Mouse (Mus musculus): ENCODE results near the gene 9230102O04Rik. TPM values are rescaled to one million over a fixed set of nuclear protein-coding genes. Genes with fewer than 3 reads are reported as not detected.

9230102O04Rik gene
- polyA plus RNA-seq, 1 experiment from 2014 or later: not detected

DNA sequence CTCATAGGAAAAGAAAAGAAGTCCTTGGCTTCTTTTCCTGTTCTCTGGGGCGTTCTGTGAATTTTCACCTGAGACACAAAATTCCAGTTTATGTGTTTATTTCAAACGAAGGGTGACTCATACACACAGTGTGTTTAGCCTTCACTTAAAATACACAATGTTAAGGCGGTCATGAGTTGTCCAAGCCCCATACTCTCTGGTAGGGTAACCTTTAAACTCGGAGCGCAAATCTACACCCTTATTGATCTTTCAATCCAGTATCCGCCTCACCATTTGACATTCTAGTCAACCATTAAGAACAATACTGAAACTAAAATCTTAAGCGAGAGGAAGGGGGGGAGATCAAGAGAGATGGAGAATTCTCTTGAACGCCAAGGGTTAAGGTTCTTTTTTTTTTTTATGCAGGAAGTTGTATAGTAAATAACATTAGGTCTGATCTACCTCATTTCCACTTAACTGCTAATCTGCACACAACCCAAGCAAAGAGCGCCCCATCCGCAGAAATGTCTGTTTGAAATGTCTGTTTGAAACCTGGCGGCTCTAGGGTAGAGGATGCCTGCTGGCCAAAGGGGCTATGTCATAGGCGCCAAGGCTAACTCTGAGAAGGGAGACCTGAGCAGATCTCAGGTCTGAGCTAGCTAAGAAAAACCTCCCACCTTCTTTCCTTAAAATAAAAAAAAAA, 13.5 kb downstream of the 9230102O04Rik start:
- Histone ChIP-seq H3K4me3 (peak overlapping the region; percentile 63), H3K27me3 (replicated peaks; ENCODE audit: low read depth, poor library complexity, severe bottlenecking) (peaks cover 92% of the 10 kb centered on the region), H3K27ac (replicated peaks) (no peak overlapping the region), H3K9me3 (no peaks in the 10 kb centered on the region), H3K36me3 (replicated peaks) (peaks cover 11% of the 10 kb centered on the region), H3K4me1 (peaks cover 77% of the 10 kb centered on the region)
- WGBS: 7% methylated on average over 12 of the region's 12 CpGs
- DNase-seq (ENCODE audit: low spot score): peak; percentile 23

DNA sequence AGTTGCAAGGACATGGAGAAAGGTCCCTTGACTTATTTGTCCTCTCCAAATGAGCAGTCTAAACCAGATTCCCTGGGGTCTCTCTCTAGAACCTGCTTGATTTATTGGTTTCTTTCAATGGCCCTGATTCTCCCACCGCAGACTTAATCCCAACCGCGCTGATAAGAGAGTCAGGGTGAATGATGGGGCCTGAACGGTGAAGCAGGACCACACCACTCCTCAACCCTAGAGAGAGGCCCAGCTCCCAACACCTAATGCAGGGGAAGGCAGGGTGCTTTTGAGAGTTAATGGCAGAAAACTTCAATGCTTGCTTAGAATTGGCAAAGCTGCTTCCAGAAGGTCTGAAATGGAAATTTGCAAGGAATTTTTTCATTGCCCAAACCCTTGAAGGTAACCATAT, 14.1 kb downstream of the 9230102O04Rik start:
- Histone ChIP-seq H3K27me3 (replicated peaks; ENCODE audit: low read depth, poor library complexity, severe bottlenecking) (peaks cover 92% of the 10 kb centered on the region), H3K27ac (replicated peaks) (0 out of 2 replicates have a peak overlapping the region, but pooled peaks have one; percentile 37), H3K9me3 (no peaks in the 10 kb centered on the region), H3K4me3 (peak overlapping the region; percentile 63), H3K4me1 (peaks cover 73% of the 10 kb centered on the region), H3K36me3 (replicated peaks) (peaks cover 11% of the 10 kb centered on the region)
- DNase-seq (ENCODE audit: low spot score): no peak
- 2% methylated on average over 4 of the region's 4 CpGs for WGBS

DNA sequence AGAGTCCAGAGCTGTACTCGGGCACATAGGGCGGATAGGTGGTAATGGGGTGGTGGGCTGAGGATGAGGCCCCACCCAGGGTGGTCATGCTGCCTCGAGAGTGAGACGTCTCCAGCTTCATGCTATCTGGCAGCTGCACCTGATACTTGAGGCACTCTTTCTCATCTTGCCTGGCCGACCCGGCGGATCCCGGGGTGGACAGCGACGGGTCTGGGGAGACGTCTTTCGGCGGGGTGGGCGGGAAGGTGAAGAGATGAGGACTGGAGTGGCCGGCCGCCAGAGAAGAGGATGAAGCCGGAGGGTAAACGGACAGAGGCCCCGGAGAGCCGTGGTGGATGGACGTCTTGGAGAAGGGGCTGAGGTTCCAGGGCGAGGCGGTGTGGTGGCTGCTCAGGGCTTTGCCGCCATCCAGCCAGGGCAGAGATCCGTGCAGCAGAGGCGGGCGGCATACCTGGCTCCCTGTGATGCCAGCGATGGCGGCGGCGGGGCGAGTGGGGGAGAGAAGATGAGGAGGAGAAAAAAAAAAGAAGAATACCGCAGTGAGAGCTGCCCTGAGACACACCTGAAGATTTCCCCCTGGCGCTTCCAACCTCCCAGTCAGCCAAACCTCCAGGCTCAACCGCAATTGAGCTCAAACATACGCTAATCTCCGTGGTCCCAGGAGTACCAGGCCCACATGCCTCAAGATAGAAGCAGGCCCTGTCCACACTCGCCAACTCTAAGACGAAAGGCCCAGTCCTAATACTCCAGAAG, 14.7 kb downstream of the 9230102O04Rik start:
- peak; percentile 48 for DNase-seq (ENCODE audit: low spot score)
- Histone ChIP-seq H3K4me3 (peak overlapping the region; percentile 63), H3K4me1 (peaks cover 67% of the 10 kb centered on the region), H3K27me3 (replicated peaks; ENCODE audit: low read depth, poor library complexity, severe bottlenecking) (peaks cover 92% of the 10 kb centered on the region), H3K9me3 (no peaks in the 10 kb centered on the region), H3K27ac (replicated peaks) (peak overlapping the region; percentile 37), H3K36me3 (replicated peaks) (peaks cover 11% of the 10 kb centered on the region)
- WGBS: 3% methylated on average over 39 of the region's 39 CpGs

DNA sequence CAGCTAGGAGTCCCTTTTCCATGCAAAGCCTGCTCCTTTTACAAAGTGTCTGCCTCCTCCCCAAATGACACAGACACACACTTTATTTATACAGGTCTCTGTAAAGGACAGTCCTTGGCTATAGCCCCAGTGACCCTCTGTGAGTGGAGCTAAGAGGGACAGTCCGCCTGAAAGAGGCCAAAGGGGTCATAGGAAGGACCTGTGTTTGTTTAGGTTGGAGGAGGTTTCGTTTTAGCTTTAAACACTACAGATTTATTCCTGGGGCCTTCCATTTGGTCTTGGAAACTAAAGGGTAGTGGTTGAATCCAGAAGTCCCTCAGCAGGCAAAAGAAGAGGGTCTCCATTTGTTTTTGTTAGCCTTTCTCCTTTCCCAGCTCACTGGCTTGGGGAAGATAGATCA, 15.6 kb downstream of the 9230102O04Rik start:
- H3K4me3 ChIP-seq: peak overlapping the region; percentile 63
- 8% methylated on average over 2 of the region's 2 CpGs for WGBS
- peaks cover 98% of the 10 kb centered on the region for H3K27me3 ChIP-seq (replicated peaks; ENCODE audit: low read depth, poor library complexity, severe bottlenecking)
- peaks cover 13% of the 10 kb centered on the region for H3K36me3 ChIP-seq (replicated peaks)
- DNase-seq (ENCODE audit: low spot score): peak; percentile 25
- no peak overlapping the region for H3K27ac ChIP-seq (replicated peaks)
- H3K4me1 ChIP-seq: peaks cover 64% of the 10 kb centered on the region
- no peaks in the 10 kb centered on the region for H3K9me3 ChIP-seq

DNA sequence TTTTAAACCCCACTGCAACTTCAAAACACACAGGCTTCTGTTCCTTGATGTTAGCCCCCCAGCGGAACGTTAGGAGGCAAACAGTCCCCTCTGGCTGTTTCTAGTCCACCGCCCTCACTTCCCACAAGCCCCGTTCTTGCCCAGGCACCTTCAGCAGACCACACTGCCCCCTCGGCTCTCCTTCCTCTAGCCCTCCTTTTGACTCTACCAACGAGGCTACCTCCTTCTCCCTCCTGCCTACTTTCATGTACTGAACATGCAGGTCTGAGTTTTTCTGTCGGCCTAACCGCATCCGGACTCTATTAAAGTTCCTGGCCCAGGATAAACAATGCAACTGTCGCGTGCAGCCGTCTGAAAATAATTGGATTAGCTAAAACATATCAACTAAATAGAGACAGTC, 16.7 kb downstream of the 9230102O04Rik start:
- peak overlapping the region; percentile 63 for H3K4me3 ChIP-seq
- DNase-seq (ENCODE audit: low spot score): peak; percentile 52
- 1% methylated on average over 12 of the region's 12 CpGs for WGBS
- H3K36me3 ChIP-seq (replicated peaks): peaks cover 19% of the 10 kb centered on the region
- peaks cover 92% of the 10 kb centered on the region for H3K27me3 ChIP-seq (replicated peaks; ENCODE audit: low read depth, poor library complexity, severe bottlenecking)
- H3K4me1 ChIP-seq: peaks cover 56% of the 10 kb centered on the region
- H3K9me3 ChIP-seq: no peaks in the 10 kb centered on the region
- peak overlapping the region; percentile 57; the same call in 1 of the 2 replicates for H3K27ac ChIP-seq (replicated peaks)

DNA sequence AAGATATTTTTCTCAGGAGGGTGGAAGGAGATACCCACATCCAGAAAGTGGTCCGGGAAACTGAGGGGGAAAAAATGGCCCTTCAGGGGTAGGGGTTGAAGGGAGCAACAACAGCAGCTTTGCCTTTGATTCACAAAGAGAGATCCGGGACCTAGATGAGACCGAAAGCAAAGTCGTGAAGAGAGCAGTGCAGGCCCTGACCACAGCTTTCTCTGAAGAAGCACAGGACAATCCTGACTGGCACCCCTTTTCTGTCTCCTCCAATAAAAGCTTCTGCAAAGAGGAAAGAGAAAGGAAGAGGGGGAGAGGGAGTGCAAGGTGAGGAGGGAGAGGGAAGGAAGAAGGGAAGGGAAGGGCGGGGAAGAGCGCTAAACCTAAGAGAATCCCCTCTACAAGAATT, 17.5 kb downstream of the 9230102O04Rik start:
- H3K36me3 ChIP-seq (replicated peaks): peaks cover 20% of the 10 kb centered on the region
- H3K4me1 ChIP-seq: peaks cover 49% of the 10 kb centered on the region
- H3K27me3 ChIP-seq (replicated peaks; ENCODE audit: low read depth, poor library complexity, severe bottlenecking): peaks cover 83% of the 10 kb centered on the region
- 0 out of 2 replicates have a peak overlapping the region, but pooled peaks have one; percentile 26 for H3K27ac ChIP-seq (replicated peaks)
- H3K9me3 ChIP-seq: no peaks in the 10 kb centered on the region
- 18% methylated on average over 6 of the region's 6 CpGs for WGBS
- H3K4me3 ChIP-seq: peak overlapping the region; percentile 63
- DNase-seq (ENCODE audit: low spot score): no peak

DNA sequence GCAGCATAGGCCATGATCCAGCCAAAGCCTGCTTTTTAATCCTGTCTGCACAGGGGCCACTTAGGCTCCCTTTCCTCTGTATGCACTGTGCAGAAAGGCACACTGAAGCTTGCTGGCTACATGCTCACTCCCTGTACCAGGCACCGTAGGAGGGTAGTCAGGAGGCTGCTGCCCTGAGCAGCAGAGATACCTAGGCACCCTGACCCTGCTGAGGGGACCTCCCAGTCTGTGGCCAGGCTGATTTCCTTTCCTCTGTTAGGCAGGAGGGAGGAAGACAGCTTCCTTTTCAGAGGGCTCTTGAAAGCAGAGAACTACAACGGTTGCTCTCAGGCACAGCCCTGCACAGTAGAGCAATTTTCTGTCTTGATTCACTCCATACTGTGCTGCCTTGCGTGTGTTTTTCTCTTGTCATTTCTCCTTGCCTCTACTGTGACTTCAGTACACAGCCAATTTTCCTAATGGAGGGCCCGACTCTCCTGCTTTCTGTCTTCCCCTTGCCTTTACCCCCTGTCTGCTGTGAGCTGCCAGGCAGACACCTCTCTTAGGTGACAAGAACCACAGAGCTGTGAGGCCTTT, 18.1 kb downstream of the 9230102O04Rik start:
- WGBS: 20% methylated on average over 4 of the region's 4 CpGs
- Histone ChIP-seq H3K27ac (replicated peaks) (no peak overlapping the region; the same call in 1 of the 2 replicates), H3K9me3 (no peaks in the 10 kb centered on the region), H3K4me1 (peaks cover 48% of the 10 kb centered on the region), H3K27me3 (replicated peaks; ENCODE audit: low read depth, poor library complexity, severe bottlenecking) (peaks cover 77% of the 10 kb centered on the region), H3K4me3 (no peak overlapping the region; the same call in 1 of the 2 replicates), H3K36me3 (replicated peaks) (peaks cover 25% of the 10 kb centered on the region)
- DNase-seq (ENCODE audit: low spot score): no peak

DNA sequence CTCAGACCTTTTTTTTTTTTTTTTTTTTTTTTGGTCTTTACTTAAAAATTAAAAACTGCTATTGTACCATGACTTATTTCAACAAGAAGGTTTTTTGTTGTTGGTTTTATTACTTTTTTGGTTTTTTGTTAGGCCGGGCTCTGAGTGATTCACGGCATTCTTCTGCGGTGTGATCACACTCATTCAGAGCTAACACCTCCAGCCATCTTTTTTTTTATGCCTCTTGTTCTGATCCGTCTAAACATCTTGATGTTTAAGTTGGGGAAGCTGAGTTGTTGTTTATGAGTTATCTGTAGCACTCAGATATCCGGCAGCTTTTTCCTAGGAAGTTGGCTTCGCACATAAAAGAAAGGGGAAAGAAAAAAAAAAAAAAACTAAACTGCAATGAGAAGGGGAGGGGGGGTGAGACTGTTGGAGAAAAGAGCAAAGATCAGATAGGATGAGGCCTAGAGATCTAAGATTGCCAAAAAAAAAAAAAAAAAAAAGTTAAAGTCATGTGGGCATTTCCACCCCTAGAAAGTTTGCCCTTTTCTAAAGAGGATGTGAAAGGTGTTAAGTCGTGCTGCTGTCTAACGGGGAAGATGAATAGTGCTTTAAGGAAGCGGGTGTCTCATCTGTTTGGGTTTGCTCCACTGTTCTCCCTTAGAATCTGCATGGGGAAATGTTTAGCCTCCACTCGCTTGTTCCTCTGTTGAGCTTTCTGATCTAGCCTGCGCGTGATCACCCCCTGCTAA, 22.1 kb downstream of the 9230102O04Rik start:
- 83% methylated on average over 12 of the region's 12 CpGs for WGBS
- H3K4me3 ChIP-seq: no peak overlapping the region
- H3K9me3 ChIP-seq: no peaks in the 10 kb centered on the region
- peaks cover 38% of the 10 kb centered on the region for H3K27me3 ChIP-seq (replicated peaks; ENCODE audit: low read depth, poor library complexity, severe bottlenecking)
- DNase-seq (ENCODE audit: low spot score): no peak
- no peak overlapping the region for H3K27ac ChIP-seq (replicated peaks)
- peaks cover 26% of the 10 kb centered on the region for H3K36me3 ChIP-seq (replicated peaks)
- peaks cover 16% of the 10 kb centered on the region for H3K4me1 ChIP-seq

DNA sequence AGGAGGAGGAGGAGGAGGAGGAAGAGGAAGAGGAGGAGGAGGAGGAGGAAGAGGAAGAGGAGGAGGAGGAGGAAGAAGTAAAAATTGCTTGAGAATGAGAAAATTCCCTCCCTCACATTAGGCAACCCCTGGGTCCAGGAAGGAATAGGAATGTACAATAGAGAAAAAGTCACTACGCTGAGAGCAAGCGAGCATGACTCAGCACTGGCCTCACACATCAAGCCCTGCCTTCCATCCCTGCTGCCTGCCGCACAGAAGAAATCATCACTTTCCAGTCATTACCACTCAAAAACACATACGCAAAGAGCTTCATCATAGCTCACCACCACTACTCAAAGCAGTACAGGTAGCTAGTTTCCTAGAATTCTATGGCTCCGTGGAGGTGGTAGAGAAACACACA, 28.6 kb downstream of the 9230102O04Rik start:
- Histone ChIP-seq H3K36me3 (replicated peaks) (peaks cover 36% of the 10 kb centered on the region), H3K27ac (replicated peaks) (no peak overlapping the region), H3K4me1 (peaks cover 10% of the 10 kb centered on the region; the same call in 1 of the 2 replicates), H3K9me3 (no peaks in the 10 kb centered on the region), H3K27me3 (replicated peaks; ENCODE audit: low read depth, poor library complexity, severe bottlenecking) (no peaks in the 10 kb centered on the region), H3K4me3 (no peak overlapping the region)
- DNase-seq (ENCODE audit: low spot score): no peak
- 91% methylated on average over 5 of the region's 5 CpGs for WGBS

DNA sequence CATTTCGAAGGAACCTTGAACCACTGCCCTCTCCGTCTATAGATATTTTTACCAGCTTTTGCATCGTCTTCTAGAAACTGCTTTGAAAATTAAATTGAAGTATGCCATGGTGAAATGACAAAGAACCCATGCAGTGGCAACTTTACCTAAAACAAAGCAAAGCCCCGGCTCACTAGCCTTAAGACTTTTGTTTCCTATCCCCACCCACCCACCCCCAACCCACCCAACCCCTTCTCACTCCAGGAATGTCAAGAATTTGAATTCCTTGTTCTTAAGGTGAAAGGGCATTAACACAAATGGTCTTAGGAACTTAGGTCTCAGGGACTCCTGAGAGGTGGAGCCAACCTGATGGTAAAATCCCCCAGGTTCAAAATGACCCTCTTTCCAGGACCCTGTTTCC, 33.5 kb downstream of the 9230102O04Rik start:
- WGBS: 40% methylated on average over 4 of the region's 4 CpGs
- Histone ChIP-seq H3K4me1 (peaks cover 18% of the 10 kb centered on the region), H3K9me3 (no peaks in the 10 kb centered on the region), H3K27ac (replicated peaks) (no peak overlapping the region), H3K27me3 (replicated peaks; ENCODE audit: low read depth, poor library complexity, severe bottlenecking) (no peaks in the 10 kb centered on the region), H3K36me3 (replicated peaks) (peaks cover 20% of the 10 kb centered on the region), H3K4me3 (no peak overlapping the region)
- DNase-seq (ENCODE audit: low spot score): no peak

DNA sequence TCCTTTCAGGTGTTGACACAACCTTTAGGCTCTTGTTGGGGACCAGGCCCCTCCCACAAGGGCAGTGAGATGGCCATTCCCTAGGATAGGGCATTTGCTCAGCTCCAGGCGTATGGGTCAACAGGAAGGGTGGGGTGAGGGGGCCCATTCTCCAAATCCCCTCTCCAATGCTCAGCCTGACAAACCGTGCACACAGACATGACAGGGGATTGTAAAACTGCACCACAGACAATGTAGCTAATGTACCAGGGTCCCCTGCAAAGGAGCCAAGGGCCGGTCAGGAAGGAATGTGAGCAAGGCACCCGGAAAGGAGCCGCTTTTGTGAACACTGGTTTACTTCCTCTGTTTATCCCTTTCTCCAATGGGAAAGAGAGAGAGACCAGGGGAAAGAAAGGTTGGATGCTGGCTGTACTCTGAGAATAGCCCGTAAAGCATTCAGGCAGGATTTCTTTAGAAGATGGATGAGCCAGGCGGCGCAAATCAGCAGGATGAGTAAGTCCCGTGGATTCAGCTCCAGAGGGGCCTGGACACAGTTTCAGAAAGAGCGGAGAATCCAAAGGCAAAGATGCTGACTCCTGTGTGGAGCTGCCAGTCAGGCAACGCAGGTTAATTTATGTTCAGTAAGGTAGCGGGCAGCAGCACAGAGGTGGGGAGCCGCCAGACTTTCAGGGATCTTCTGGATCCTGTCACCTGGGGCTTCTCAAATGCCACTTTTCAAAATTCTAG, 36.3 kb downstream of the 9230102O04Rik start:
- Histone ChIP-seq H3K27ac (replicated peaks) (0 out of 2 replicates have a peak overlapping the region, but pooled peaks have one; percentile 24), H3K4me3 (no peak overlapping the region), H3K4me1 (peaks cover 18% of the 10 kb centered on the region), H3K27me3 (replicated peaks; ENCODE audit: low read depth, poor library complexity, severe bottlenecking) (no peaks in the 10 kb centered on the region), H3K9me3 (no peaks in the 10 kb centered on the region), H3K36me3 (replicated peaks) (peaks cover 1% of the 10 kb centered on the region; the same call in 1 of the 2 replicates)
- DNase-seq (ENCODE audit: low spot score): no peak
- WGBS: 57% methylated on average over 13 of the region's 13 CpGs

Measured in embryonic facial prominence, embryonic 10.5 days (tissue).